Mouse (Mus musculus): ENCODE results near the gene Fam171a2. TPM values are rescaled to one million over a fixed set of nuclear protein-coding genes. Genes with fewer than 3 reads are reported as not detected.

The Fam171a2 gene
- polyA plus RNA-seq, 1 experiment from 2014 or later, result 20.5 TPM

Small RNA genes within 50 kb of the gene (microRNA-seq; reads per million reads assigned to microRNA genes)
- gene Mir6930, result not detected

Other genes with a start within 250 kb of the Fam171a2 start
- 74.4 and 76.3 TPM in 2 replicates for gene Hdac5, start 217.5 kb downstream of the Fam171a2 start, polyA plus RNA-seq (2015; fragmentation: Nextera tagmentation; extraction: Ambion mirVana)
- gene BC030867, start 198.8 kb downstream of the Fam171a2 start, polyA plus RNA-seq (2015; fragmentation: Nextera tagmentation; extraction: Ambion mirVana), result 1.6 and 1.8 TPM in 2 replicates
- 0.07 and 0.10 TPM in 2 replicates for gene Asb16, start 178.9 kb downstream of the Fam171a2 start, polyA plus RNA-seq (2015; fragmentation: Nextera tagmentation; extraction: Ambion mirVana)
- 72.8 and 78.5 TPM in 2 replicates for gene Tmub2, start 162.8 kb downstream of the Fam171a2 start, polyA plus RNA-seq (2015; fragmentation: Nextera tagmentation; extraction: Ambion mirVana)
- gene Atxn7l3, start 151.1 kb downstream of the Fam171a2 start, polyA plus RNA-seq (2015; fragmentation: Nextera tagmentation; extraction: Ambion mirVana), result 28.3 and 28.9 TPM in 2 replicates
- 70.1 and 85.2 TPM in 2 replicates for gene Ubtf, start 127.9 kb downstream of the Fam171a2 start, polyA plus RNA-seq (2015; fragmentation: Nextera tagmentation; extraction: Ambion mirVana)
- 2.3 and 3.5 TPM in 2 replicates for gene Slc4a1, start 81.5 kb downstream of the Fam171a2 start, polyA plus RNA-seq (2015; fragmentation: Nextera tagmentation; extraction: Ambion mirVana)
- gene Rundc3a, start 54.3 kb downstream of the Fam171a2 start, polyA plus RNA-seq (2015; fragmentation: Nextera tagmentation; extraction: Ambion mirVana), result 151 and 155 TPM in 2 replicates
- 144 and 150 TPM in 2 replicates for gene Slc25a39, start 39.7 kb downstream of the Fam171a2 start, polyA plus RNA-seq (2015; fragmentation: Nextera tagmentation; extraction: Ambion mirVana)
- gene Grn, start 17.4 kb downstream of the Fam171a2 start, polyA plus RNA-seq (2015; fragmentation: Nextera tagmentation; extraction: Ambion mirVana), result 65.2 and 75.8 TPM in 2 replicates
- gene Itga2b, start 22.4 kb upstream of the Fam171a2 start, polyA plus RNA-seq (2015; fragmentation: Nextera tagmentation; extraction: Ambion mirVana), result 8.3 and 11.6 TPM in 2 replicates
- gene Gpatch8, start 108.7 kb upstream of the Fam171a2 start, polyA plus RNA-seq (2015; fragmentation: Nextera tagmentation; extraction: Ambion mirVana), result 64.1 and 64.5 TPM in 2 replicates
- gene Gm11627, start 131.8 kb upstream of the Fam171a2 start, polyA plus RNA-seq (2015; fragmentation: Nextera tagmentation; extraction: Ambion mirVana), result 1.6 and 2.4 TPM in 2 replicates
- gene Fzd2, start 156.7 kb upstream of the Fam171a2 start, polyA plus RNA-seq (2015; fragmentation: Nextera tagmentation; extraction: Ambion mirVana), result 3.9 and 4.4 TPM in 2 replicates
- 0.15 and 0.16 TPM in 2 replicates for gene Meioc, start 216.0 kb upstream of the Fam171a2 start, polyA plus RNA-seq (2015; fragmentation: Nextera tagmentation; extraction: Ambion mirVana)